Mouse (Mus musculus) gastrocnemius, adult 2 months (tissue): ENCODE data around the gene Gm35315. TPM values are rescaled to one million over a fixed set of nuclear protein-coding genes. Genes with fewer than 3 reads are reported as not detected.
"Not testable (repeated sequence)": the region's sequence is repeated elsewhere in the genome, so short reads cannot be mapped to it uniquely, and the experiment has no call there.

Experiments used
- DNase-seq: peaks from one replicate; pipeline ENCODE4 v3.0.0; 2022
- H3K27ac ChIP-seq: fragments of 200-600 bp; 2 replicates; pipeline ENCODE4 v1.8.1; 2022; ENCODE audit warnings: mild to moderate bottlenecking
- H3K4me3 ChIP-seq: fragments of 200-600 bp; 2 replicates; pipeline ENCODE4 v1.8.1; 2022; ENCODE audit warnings: mild to moderate bottlenecking, moderate library complexity
- CTCF ChIP-seq: fragments of 200-600 bp; IDR thresholded peaks from 2 replicates; pipeline ENCODE4 v1.8.1; 2022; ENCODE audit warnings: antibody characterized with exemption, mild to moderate bottlenecking, moderate library complexity
- intact Hi-C: fragments of 180-260 bp; cut with DNase I; formaldehyde crosslinking; loops from one replicate; pipeline ENCODE4 v1.15.1; 2025
- total RNA-seq, 2 experiments: library from RNA; stranded (reverse); gene quantifications; 2 replicates each; pipeline ENCODE4 v1.2.3; 2021

Gm35315 gene
- total RNA-seq, 2 experiments from 2014 or later = 0.10 to 0.25 TPM

DNA sequence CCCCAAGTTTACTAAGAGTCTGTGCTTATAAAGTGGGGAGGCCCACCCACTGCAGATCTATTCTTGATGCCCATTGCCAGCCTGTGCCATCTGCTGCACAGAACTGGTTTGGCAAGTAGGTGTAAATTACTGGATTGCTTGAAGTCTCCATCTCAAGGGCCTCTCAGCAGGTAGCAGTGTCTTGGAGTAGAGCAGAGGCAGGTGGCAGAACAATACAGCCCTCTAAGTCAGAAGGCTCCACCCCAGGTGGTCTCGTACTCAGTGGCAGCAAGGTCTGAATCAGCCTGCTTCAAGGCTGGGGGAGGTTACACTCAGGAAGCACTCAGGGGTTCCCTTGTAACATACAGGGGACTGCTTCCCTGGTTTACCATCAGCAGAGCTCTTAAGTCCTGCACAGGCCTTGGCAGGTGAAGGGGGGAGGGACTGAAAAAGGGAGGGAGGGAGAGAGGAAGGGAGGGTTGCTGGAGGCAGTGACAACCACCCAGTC is 4.8 kb upstream of the Gm35315 start:
- intact Hi-C loops = no loop called here
- Histone ChIP-seq H3K27ac (no peak overlapping the region), H3K4me3 (no peak overlapping the region)
- DNase-seq = no peak
- no peak for TF ChIP-seq CTCF

DNA sequence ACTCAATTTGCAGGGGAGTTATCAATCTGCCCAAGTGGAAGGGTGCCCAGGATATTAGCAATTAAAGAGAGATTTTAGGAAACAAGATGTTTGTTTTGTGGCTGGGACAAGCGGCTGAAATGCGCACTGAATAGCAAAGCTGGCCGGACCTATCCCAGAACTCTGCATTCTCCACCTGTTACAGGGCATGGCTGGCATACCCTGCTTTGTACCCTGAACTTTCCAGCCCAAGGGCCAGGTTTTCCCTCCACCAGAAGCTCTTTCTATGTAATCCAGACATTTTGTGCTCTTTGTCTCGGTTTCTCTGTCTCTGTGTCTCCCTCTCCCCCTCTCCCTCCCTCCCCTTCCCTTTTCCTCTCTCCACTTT is 610 bp upstream of the Gm35315 start:
- intact Hi-C loops = loop anchor here (5.0 kb wide), 1 partner anchor 38 kb away; no protein-coding TSS in a partner anchor
- H3K27ac ChIP-seq = peak overlapping the region; percentile 88
- TF ChIP-seq CTCF = no peak

DNA sequence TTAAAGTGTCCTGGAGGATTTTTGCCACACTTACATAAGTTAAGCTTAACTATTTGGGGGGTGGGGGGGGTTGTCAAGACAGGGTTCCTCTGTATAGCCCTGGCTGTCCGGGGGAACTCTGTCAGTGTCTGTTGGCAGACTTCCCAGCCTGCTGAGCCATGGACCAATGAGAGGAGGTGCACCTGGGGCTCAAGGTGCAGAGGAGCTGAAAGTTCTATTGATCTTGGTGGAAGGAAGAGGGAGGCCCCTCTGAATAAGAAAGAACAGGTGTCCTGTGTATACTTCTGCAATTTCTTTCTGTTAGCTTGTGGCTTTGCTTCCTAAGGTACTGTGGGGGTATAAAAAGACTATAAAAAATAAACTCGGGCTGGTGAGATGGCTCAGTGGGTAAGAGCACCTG is 2.7 kb downstream of the Gm35315 start:
- DNase-seq = no peak
- Histone ChIP-seq H3K27ac (no peak overlapping the region), H3K4me3 (no peak overlapping the region)
- TF ChIP-seq CTCF = no peak
- intact Hi-C loops = loop anchor here (5.0 kb wide), 1 partner anchor 34 kb away; no protein-coding TSS in a partner anchor

More for the DNA sequence above, 610 bp upstream of the Gm35315 start:
- H3K4me3 ChIP-seq = peak overlapping the region; percentile 70
- DNase-seq = no peak

DNA sequence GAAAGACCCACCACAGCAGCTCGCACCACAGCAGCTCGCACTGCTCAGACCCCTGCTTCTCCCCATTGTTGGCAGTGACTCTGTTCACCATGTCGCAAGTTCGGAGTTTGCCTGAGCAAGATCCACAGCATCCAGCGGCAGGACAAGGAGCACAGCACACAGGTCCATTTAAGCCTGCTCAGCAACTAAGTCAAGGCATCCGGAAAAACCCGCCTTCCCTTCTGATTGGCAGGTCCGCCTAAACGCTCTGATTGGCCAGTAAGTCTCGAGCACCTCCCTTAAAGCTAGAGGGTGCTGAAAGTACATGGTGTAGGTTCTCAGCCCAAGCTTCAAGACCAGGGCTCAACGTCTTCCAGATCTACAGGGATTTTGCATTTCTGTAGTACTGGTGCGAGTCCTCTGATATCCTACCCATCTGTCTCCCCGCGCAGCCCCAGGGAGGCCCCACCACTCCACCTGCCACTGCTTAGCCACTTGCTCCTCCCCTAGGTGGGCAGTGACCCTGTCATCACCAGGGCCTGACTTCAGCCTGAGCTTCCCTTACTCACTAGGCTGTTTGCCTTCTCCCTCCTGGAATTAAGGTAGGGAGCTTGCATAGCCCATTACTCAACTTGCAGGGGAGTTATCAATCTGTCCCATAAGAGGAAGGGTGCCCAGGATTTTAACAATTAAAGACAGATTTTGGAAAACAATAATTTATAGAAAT is 7.9 kb downstream of the Gm35315 start:
- Histone ChIP-seq H3K27ac (no peak overlapping the region), H3K4me3 (no peak overlapping the region)
- no peak for TF ChIP-seq CTCF
- intact Hi-C loops = no loop called here
- DNase-seq = no peak

DNA sequence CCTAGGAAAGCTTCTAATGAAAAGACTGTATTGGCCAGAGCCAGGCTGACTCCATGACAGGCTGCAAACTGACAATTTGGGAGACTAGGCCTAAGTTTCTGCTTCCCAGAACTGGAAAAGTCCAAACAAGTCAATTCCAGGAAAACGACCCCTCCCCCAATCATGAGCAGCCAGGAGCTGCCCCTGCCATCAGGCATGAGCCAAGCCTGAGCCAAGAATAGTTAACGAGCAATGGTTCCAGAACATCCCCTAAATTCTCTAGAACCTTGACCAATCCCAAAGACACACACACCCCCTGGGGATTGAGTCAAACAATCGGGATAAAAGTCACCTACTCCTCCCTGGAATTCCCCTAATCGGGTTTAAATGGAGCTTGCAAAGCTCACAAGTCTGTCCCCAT is 11.3 kb downstream of the Gm35315 start:
- TF ChIP-seq CTCF = no peak
- intact Hi-C loops = no loop called here
- no peak overlapping the region for H3K4me3 ChIP-seq
- H3K27ac ChIP-seq = no peak overlapping the region
- DNase-seq = no peak

DNA sequence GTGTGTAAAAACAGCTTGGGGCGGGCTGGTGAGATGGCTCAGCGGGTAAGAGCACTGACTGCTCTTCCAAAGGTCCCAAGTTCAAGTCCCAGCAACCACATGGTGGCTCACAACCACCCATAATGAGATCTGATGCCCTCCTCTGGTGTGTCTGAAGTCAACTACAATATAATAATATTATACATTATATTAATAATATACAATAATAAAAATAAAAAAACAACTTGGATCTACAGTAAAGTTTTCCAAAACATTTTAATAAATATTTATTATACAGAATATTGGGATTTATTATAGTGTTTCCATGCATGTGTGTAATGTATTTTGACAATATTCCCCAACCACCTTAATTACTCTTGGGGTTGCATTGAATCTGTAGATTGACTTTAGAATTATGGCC is 21.8 kb downstream of the Gm35315 start, which contains the start of gene Gm17655:
Gm17655 (minus strand) TSS at position 101 of the 400 bp plus-strand sequence.
- DNase-seq, H3K4me3 ChIP-seq, intact Hi-C loops, H3K27ac ChIP-seq: not testable (repeated sequence)

DNA sequence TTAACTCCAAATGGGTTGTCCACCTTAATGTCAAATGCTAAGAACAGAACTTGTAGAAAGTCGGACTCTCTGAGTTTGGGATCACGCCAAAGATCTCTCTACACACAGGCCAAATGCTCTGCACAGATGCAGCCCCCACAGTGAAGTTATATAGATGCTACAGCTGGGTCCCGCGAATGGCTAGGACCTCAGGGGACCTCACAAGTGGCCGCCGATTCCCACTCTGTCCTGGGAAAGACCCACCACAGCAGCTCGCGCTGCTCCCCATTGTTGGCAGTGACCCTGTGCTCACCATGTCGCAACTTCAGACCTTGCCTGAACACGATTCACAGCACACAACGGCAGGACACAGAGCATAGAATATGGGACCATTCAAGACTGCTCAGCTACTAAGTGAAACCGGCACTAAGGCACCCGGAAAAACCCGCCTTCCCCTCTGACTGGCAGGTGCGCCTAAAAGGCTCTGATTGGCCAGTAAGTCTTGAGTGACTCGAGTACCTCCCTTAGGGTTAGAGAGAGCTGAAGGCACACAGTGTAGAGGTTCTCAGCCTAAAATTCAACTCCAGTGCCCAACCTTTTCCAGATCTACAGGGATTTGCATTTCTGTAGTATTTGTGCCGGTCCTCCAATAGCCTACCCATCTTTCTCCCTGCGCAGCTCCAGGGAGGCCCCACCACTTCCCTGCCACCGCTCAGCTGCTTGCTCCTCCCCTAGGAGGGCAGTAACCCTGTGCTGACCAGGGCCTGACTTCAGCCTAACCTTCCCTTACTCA is 36.4 kb downstream of the Gm35315 start:
- Histone ChIP-seq H3K4me3 (peak overlapping the region; percentile 91), H3K27ac (peak overlapping the region; percentile 95)
- intact Hi-C loops = loop anchor here (5.0 kb wide), 1 partner anchor 34 kb away; the partner anchor contains the start of gene Gm35315
- DNase-seq = peak; percentile 88
- TF ChIP-seq CTCF = no peak

Other genes starting within 250 kb of the Gm35315 start
- gene Gm15446, start 171.0 kb downstream of the Gm35315 start, total RNA-seq = 1 to 10 TPM; 3.1 to 9.1 TPM
- gene Zfp932, start 97.9 kb downstream of the Gm35315 start, total RNA-seq = 1 to 10 TPM; 7.0 to 8.6 TPM
- 1 to 10 TPM; 1.4 to 1.5 TPM for gene Gm17655, start 21.9 kb downstream of the Gm35315 start, total RNA-seq
- gene Plcxd1, start 5.5 kb upstream of the Gm35315 start, total RNA-seq = not detected
- 10 to 100 TPM; 13.0 to 16.4 TPM for gene Gtpbp6, start 13.8 kb upstream of the Gm35315 start, total RNA-seq
- 1 to 10 TPM; 4.1 to 4.2 TPM for gene Zfp605, start 15.7 kb upstream of the Gm35315 start, total RNA-seq
- 10 to 100 TPM; 13.3 to 14.5 TPM for gene Chfr, start 41.4 kb upstream of the Gm35315 start, total RNA-seq
- gene Golga3, start 82.3 kb upstream of the Gm35315 start, total RNA-seq = 10 to 100 TPM; 40.8 to 42.0 TPM
- 10 to 100 TPM; 29.4 to 33.3 TPM for gene Ankle2, start 136.6 kb upstream of the Gm35315 start, total RNA-seq
- 10 to 100 TPM; 24.2 to 29.7 TPM for gene Pgam5, start 175.5 kb upstream of the Gm35315 start, total RNA-seq
- 10 to 100 TPM; 37.2 to 72.5 TPM for gene Pxmp2, start 191.8 kb upstream of the Gm35315 start, total RNA-seq
- 1 to 10 TPM; 1.6 to 2.0 TPM for gene Pole, start 191.9 kb upstream of the Gm35315 start, total RNA-seq
- not detected for gene P2rx2, start 248.8 kb upstream of the Gm35315 start, total RNA-seq